Mouse (Mus musculus): ENCODE measurements around the gene Srrm2.

DNA sequence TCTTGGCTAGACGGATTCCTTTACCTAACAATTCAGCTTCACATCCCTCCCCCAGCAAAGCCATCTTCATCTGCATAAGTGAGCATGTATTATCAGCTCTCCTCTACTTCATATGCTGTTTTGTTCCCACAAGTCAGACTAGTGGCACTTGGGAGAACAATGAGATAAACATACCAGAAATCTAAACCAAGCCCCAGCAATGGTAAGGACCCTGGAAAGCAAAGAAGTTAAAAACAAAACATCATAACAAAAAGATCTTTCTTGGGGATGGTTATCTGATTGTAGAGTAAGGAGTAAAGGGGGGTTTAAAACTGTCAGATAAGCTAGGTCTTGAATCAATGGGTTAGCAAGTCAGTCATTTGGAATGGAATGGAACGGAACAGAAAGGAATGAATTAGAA is 19.8 kb upstream of the Srrm2 start:
- TF ChIP-seq CTCF (IDR thresholded peaks at IDR 0.05; ENCODE audit: control insufficient read depth, insufficient read depth, insufficient replicate concordance, low read depth, low read length) = no peak
- TF ChIP-seq POLR2A (IDR thresholded peaks at IDR 0.05; ENCODE audit: control insufficient read depth, low read depth, low read length) = no peak
